Mouse (Mus musculus) E14TG2a.4 (cell line): ENCODE data around the gene Edc4.

Experiments used
- CTCF ChIP-seq: conservative IDR thresholded peaks from 2 replicates; pipeline ENCODE4 v1.5.1; 2014; ENCODE audit warnings: low read length
- POU5F1 ChIP-seq: IDR thresholded peaks from 2 replicates; pipeline ENCODE4 v1.6.1; 2014; ENCODE audit warnings: low read length, borderline replicate concordance

DNA sequence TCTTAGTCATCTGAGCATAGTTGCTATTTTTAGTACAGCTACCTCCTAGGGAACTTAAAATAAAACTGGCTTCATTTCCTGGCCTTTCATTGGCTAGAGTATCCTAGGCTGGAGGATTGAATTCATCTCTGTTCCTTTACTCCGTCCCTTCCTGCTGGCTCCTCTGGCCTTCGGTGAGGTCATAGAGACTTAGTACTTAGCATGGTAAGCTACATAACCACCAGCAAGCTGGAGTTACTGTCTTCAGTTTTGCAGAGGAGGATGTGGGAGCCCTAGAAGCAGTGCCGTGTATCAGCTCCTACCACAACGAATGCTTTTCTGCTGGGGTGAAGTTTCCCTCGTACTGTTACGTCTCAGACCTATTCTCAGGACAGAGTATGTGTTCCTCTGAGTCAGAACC lies 6.4 kb upstream of the Edc4 start:
- no peak for TF ChIP-seq CTCF
- no peak for TF ChIP-seq POU5F1
